Mouse (Mus musculus) liver, adult 2 months (tissue): ENCODE data around the gene Ppm1l. TPM values are rescaled to one million over a fixed set of nuclear protein-coding genes. Genes with fewer than 3 reads are reported as not detected.

ENCODE experiments used
- DNase-seq: peaks from one replicate; pipeline ENCODE4 v3.0.0-alpha.2; 2011; ENCODE audit warnings: low read depth, low spot score; ENCODE audit errors: extremely low read depth
- H3K27ac ChIP-seq: fragments of 200-500 bp; replicated peaks from 2 replicates; pipeline ENCODE4 v1.5.1; 2012; ENCODE audit warnings: low read depth, mild to moderate bottlenecking, control low read depth, inconsistent platforms, low read length; ENCODE audit not compliant: insufficient read depth
- H3K27me3 ChIP-seq: fragments of 200-500 bp; 2 replicates; pipeline ENCODE4 v1.6.1; 2012; ENCODE audit warnings: mild to moderate bottlenecking, moderate library complexity, low read length, inconsistent platforms; ENCODE audit not compliant: control insufficient read depth, insufficient read depth
- H3K36me3 ChIP-seq: fragments of 200-500 bp; 2 replicates; pipeline ENCODE4 v1.6.1; 2012; ENCODE audit warnings: low read length, inconsistent platforms; ENCODE audit not compliant: control insufficient read depth, insufficient read depth
- H3K4me1 ChIP-seq: fragments of 200-500 bp; 2 replicates; pipeline ENCODE4 v1.6.1; 2011; ENCODE audit warnings: low read length; ENCODE audit not compliant: control insufficient read depth, insufficient read depth
- H3K4me3 ChIP-seq: fragments of 200-500 bp; 2 replicates; pipeline ENCODE4 v1.5.1; 2011; ENCODE audit warnings: low read depth, mild to moderate bottlenecking, control low read depth, low read length, moderate library complexity; ENCODE audit not compliant: insufficient read depth
- H3K79me2 ChIP-seq: fragments of 200-500 bp; 2 replicates; pipeline ENCODE4 v1.6.1; 2012; ENCODE audit warnings: inconsistent platforms, mild to moderate bottlenecking, low read length, moderate library complexity; ENCODE audit not compliant: control insufficient read depth, insufficient read depth
- H3K9ac ChIP-seq: fragments of 200-500 bp; 2 replicates; pipeline ENCODE4 v1.6.1; 2012; ENCODE audit warnings: low read depth, mild to moderate bottlenecking, control low read depth, inconsistent platforms, low read length
- CTCF ChIP-seq: fragments of 200-500 bp; IDR thresholded peaks from 2 replicates; pipeline ENCODE4 v1.5.1; 2011; ENCODE audit warnings: low read depth, low read length, control low read depth
- POLR2A ChIP-seq: fragments of 200-500 bp; IDR thresholded peaks from 2 replicates; pipeline ENCODE4 v1.6.1; 2011; ENCODE audit warnings: low read length, control low read depth; ENCODE audit not compliant: insufficient read depth; ENCODE audit errors: extremely low read depth
- WGBS: fragments of 180-500 bp; shearing (Covaris S2); methylation state at CpG from one replicate; pipeline ENCODE4 v1.1.7; 2018; 5-methylcytosine and 5-hydroxymethylcytosine counted together
- polyA plus RNA-seq: library from polyadenylated mRNA; depleted of rRNA; stranded (reverse); fragments of >200 nt; gene quantifications from 2 replicates; pipeline ENCODE4 v1.2.3, GENCODE M21; 2012
- total RNA-seq: library from RNA; depleted of rRNA; stranded (reverse); fragments of >200 nt; gene quantifications from 2 replicates; pipeline ENCODE4 v1.2.3, GENCODE M21; 2014

Gene Ppm1l
- total and polyA plus RNA-seq, 2 experiments, result 1.9 to 3.3 TPM

DNA sequence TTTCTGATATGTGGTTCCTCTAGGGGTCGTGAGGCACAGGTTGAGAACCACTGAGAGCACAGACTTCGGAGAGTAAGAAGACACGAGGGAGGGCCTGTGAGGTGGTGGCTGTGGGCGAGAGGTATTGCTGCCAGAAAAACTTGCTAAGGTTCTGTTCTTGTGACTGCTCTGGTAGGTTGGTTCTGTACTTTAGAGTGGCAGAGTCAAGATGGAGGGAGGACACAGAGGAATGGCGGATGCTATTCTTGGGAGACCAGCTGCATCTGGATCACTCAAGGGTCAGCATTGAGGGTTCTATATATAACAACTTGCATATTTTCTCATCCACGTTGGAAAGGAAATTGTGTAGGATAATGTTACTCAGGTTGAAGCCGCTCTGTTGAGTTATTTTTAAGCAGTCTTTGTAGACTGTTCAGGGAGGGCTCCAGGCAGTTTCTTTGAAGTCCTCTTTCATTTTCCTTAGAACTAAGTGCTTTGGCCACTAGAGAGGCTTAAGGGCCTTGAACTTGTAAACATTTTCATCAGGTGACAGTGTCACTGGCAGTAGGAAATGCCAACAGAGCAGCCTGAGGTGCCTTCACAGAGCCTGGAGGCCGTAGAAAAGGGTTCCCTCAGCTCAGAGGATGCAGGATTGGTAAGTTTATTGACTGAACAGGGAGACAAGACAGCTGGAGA lies 25.7 kb downstream of the Ppm1l start:
- Histone ChIP-seq H3K27me3 (no peaks in the 10 kb centered on the region), H3K4me3 (no peak overlapping the region), H3K27ac (no peak overlapping the region), H3K79me2 (peaks cover 3% of the 10 kb centered on the region; the same call in 1 of the 2 replicates), H3K9ac (no peak overlapping the region), H3K4me1 (no peaks in the 10 kb centered on the region), H3K36me3 (no peaks in the 10 kb centered on the region)
- TF ChIP-seq CTCF (no peak), POLR2A (no peak)
- WGBS, result 83% methylated on average over 8 of the region's 8 CpGs
- DNase-seq, result no peak

DNA sequence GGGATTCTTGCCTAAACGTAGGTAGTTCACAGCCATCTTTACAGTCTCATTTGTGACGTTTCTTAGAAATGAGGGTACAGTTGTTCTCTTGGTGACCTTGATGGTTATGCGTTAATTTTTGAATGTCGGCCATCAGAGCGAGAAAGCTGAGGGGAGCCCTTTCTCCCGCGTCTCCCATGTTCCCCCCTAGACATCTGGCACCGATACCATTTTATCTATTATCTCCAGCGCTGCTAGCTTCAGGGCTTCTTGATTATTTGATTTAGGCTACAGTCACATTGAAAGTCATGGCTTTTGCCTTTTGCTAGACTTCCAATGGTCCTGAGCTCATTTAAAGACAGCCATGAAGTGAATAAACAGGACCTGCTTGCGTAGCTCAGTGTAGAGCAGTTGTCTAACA lies 26.5 kb downstream of the Ppm1l start:
- H3K27me3 ChIP-seq, result no peaks in the 10 kb centered on the region
- peaks cover 3% of the 10 kb centered on the region for H3K4me1 ChIP-seq
- WGBS, result 94% methylated on average over 10 of the region's 10 CpGs
- H3K27ac ChIP-seq, result no peak overlapping the region
- no peak for TF ChIP-seq POLR2A
- no peak for TF ChIP-seq CTCF
- H3K9ac ChIP-seq, result no peak overlapping the region
- H3K36me3 ChIP-seq, result no peaks in the 10 kb centered on the region
- H3K79me2 ChIP-seq, result no peaks in the 10 kb centered on the region
- DNase-seq, result no peak
- H3K4me3 ChIP-seq, result no peak overlapping the region

DNA sequence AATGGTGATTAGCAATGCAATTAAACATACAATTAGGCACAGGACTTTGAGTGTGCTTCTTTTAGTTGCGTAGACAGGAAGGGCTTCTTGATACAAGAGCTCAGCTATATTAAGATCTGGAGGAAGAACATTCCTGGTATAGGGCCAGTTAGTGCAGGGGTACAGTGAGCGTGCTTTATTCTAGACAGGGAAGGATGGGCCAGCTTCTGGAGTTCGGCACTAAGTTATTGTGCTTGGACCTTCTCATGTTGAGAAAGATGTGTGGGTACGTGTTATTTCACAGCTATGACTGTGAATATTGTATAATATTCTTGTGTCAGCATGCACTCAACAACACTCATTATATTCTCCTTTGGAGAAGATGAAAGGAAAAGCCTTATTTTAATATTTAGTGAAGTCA lies 29.9 kb downstream of the Ppm1l start:
- TF ChIP-seq CTCF, result no peak
- TF ChIP-seq POLR2A, result no peak
- Histone ChIP-seq H3K79me2 (no peaks in the 10 kb centered on the region), H3K27ac (no peak overlapping the region), H3K9ac (no peak overlapping the region), H3K27me3 (no peaks in the 10 kb centered on the region), H3K36me3 (no peaks in the 10 kb centered on the region), H3K4me3 (no peak overlapping the region), H3K4me1 (peaks cover 5% of the 10 kb centered on the region)
- no peak for DNase-seq
- 95% methylated on average over 4 of the region's 4 CpGs for WGBS

DNA sequence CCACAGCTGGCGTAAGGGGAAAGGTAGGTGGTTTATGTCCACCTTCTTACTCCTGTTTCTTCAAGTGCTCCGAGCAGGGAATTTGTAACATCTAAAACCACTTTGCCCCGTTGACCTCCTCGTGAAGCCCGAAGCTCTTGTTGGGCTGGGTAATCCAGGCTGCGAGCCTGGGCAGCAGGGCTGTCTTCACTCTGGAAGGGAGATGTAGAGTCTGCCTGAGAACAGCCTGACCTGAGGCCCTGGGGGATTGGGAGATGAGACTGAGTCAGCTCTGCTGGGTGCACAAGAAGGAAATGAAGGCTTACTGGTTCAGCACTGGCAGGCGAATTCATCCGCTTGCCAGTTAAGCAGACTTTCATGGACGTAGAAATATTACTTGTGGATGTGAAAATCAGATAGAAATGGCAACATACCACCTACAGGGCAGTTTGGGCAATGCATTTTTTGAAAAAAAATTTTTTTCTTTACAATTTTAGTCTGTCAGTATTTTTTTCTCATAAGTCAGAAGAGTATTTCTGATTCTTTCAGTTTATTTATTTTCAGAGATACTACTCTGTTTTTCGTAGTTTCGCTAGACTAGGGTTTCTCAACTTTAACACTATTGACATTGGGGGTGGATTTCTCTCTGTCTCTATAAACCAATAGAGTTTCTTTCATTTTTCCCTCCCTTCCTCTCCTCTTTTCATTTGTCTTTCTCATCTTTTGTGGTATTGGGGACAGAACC lies 31.7 kb downstream of the Ppm1l start:
- H3K9ac ChIP-seq, result peak overlapping the region; percentile 61
- peak; percentile 77 for DNase-seq
- 46% methylated on average over 11 of the region's 11 CpGs for WGBS
- H3K4me3 ChIP-seq, result peak overlapping the region; percentile 21; the same call in 1 of the 2 replicates
- H3K36me3 ChIP-seq, result no peaks in the 10 kb centered on the region
- H3K79me2 ChIP-seq, result no peaks in the 10 kb centered on the region
- TF ChIP-seq POLR2A (no peak), CTCF (no peak)
- H3K27me3 ChIP-seq, result no peaks in the 10 kb centered on the region
- peaks cover 5% of the 10 kb centered on the region for H3K4me1 ChIP-seq
- peak overlapping the region; percentile 84 for H3K27ac ChIP-seq

DNA sequence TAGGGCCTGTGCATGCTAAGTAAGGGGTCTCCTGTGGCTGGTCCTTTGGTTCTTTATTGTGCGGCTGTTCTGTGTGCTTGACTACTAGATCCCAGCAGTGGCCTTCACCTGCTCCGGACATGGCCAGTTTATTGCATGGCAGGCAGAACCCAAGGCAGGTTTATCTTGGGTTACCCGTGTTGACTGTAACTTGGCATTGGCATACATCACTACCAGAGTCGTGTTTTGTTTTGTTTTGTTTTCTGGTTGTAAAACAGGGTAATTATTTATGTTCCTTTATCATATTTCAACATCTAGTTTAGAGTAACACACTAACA lies 32.2 kb downstream of the Ppm1l start:
- peak; percentile 86 for DNase-seq
- no peak for TF ChIP-seq POLR2A
- TF ChIP-seq CTCF, result no peak
- Histone ChIP-seq H3K27ac (peak overlapping the region; percentile 73), H3K4me1 (peaks cover 5% of the 10 kb centered on the region), H3K9ac (no peak overlapping the region), H3K36me3 (no peaks in the 10 kb centered on the region), H3K79me2 (no peaks in the 10 kb centered on the region), H3K27me3 (no peaks in the 10 kb centered on the region), H3K4me3 (peak overlapping the region; percentile 21; the same call in 1 of the 2 replicates)
- WGBS, result 16% methylated on average over 4 of the region's 4 CpGs

DNA sequence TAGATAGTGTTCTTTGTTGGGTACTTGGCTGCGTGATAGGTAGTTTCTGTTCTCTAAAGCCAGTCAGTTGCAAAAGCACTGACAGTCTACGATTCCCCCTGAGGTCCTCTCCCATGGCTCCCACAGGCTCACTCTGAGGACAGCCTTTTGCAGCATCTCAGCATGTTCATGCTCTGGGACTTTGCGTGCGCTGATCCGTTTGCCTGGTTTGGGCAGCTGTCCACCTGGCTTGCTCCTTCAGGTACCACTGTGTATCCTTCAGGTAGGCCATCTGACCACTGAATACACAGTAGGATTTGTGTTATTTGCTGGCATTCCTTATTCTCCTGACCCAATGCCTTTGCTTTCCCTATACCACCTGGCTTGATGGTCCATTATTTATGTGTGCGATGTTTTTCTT lies 33.3 kb downstream of the Ppm1l start:
- H3K79me2 ChIP-seq, result no peaks in the 10 kb centered on the region
- H3K4me1 ChIP-seq, result peaks cover 8% of the 10 kb centered on the region
- no peak overlapping the region for H3K4me3 ChIP-seq
- H3K9ac ChIP-seq, result no peak overlapping the region
- TF ChIP-seq CTCF, result no peak
- no peak for TF ChIP-seq POLR2A
- 96% methylated on average over 6 of the region's 6 CpGs for WGBS
- no peaks in the 10 kb centered on the region for H3K27me3 ChIP-seq
- H3K27ac ChIP-seq, result no peak overlapping the region
- H3K36me3 ChIP-seq, result no peaks in the 10 kb centered on the region
- no peak for DNase-seq
